Mouse (Mus musculus) myocyte (in vitro differentiated cells): ENCODE results near the gene Hhat. TPM values are rescaled to one million over a fixed set of nuclear protein-coding genes. Genes with fewer than 3 reads are reported as not detected.

Experiments used
- H3K27me3 ChIP-seq: one replicate; pipeline ENCODE4 v1.6.1; 2011; ENCODE audit not compliant: control insufficient read depth, insufficient read depth, insufficient read length
- H3K36me3 ChIP-seq: one replicate; pipeline ENCODE4 v1.6.1; 2011; ENCODE audit not compliant: control insufficient read depth, insufficient read depth
- H3K4me2 ChIP-seq: one replicate; pipeline ENCODE4 v1.6.1; 2011; ENCODE audit warnings: low read depth, control low read depth
- H3K4me3 ChIP-seq: one replicate; pipeline ENCODE4 v1.5.1; 2011; ENCODE audit warnings: mild to moderate bottlenecking, control low read depth, moderate library complexity
- H3K79me2 ChIP-seq: one replicate; pipeline ENCODE4 v1.6.1; 2011; ENCODE audit not compliant: control insufficient read depth, insufficient read depth
- H3ac ChIP-seq: one replicate; pipeline ENCODE4 v1.6.1; 2011; ENCODE audit not compliant: control insufficient read depth, insufficient read length
- CEBPB ChIP-seq: IDR thresholded peaks from 2 replicates; pipeline ENCODE4 v1.6.1; 2011; ENCODE audit warnings: mild to moderate bottlenecking, moderate library complexity; ENCODE audit not compliant: poor library complexity, insufficient read depth, severe bottlenecking
- E2F4 ChIP-seq: IDR thresholded peaks from one replicate; pipeline ENCODE4 v1.6.1; 2011; ENCODE audit warnings: mild to moderate bottlenecking, control low read depth, moderate library complexity; ENCODE audit not compliant: insufficient read depth
- MAX ChIP-seq: IDR thresholded peaks from one replicate; pipeline ENCODE4 v1.6.1; 2011; ENCODE audit warnings: low read depth, mild to moderate bottlenecking, control low read depth
- MYOD1 ChIP-seq, 3 experiments: IDR thresholded peaks; one replicate each; pipeline ENCODE4 v1.6.1; 2011; ENCODE audit warnings: control low read depth in 2 of 3, low read depth in 2 of 3, mild to moderate bottlenecking in 2 of 3, moderate library complexity in 1 of 3; ENCODE audit not compliant: insufficient read length in 2 of 3, control insufficient read depth in 1 of 3
- MYOG ChIP-seq, 3 experiments: IDR thresholded peaks; one replicate each; pipeline ENCODE4 v1.6.1; 2011; ENCODE audit warnings: control low read depth in 2 of 3, low read depth in 2 of 3, mild to moderate bottlenecking in 2 of 3; ENCODE audit not compliant: insufficient read length in 2 of 3, control insufficient read depth in 1 of 3, insufficient read depth in 1 of 3
- POLR2A ChIP-seq: IDR thresholded peaks from one replicate; pipeline ENCODE4 v1.6.1; 2011; ENCODE audit warnings: low read depth, mild to moderate bottlenecking, control low read depth, moderate library complexity; ENCODE audit not compliant: insufficient read length
- POLR2AphosphoS2 ChIP-seq: IDR thresholded peaks from one replicate; pipeline ENCODE4 v1.6.1; 2011; ENCODE audit warnings: low read depth, control low read depth; ENCODE audit not compliant: insufficient read length
- REST ChIP-seq: IDR thresholded peaks from one replicate; pipeline ENCODE4 v1.6.1; 2011; ENCODE audit warnings: mild to moderate bottlenecking, control low read depth, moderate library complexity; ENCODE audit not compliant: insufficient read depth, insufficient read length
- SRF ChIP-seq: IDR thresholded peaks from one replicate; pipeline ENCODE4 v1.6.1; 2011; ENCODE audit warnings: low read depth; ENCODE audit not compliant: control insufficient read depth, insufficient read length
- TCF12 ChIP-seq: IDR thresholded peaks from one replicate; pipeline ENCODE4 v1.6.1; 2011; ENCODE audit warnings: mild to moderate bottlenecking, control low read depth; ENCODE audit not compliant: poor library complexity, insufficient read depth, severe bottlenecking
- TCF3 ChIP-seq: IDR thresholded peaks from one replicate; pipeline ENCODE4 v1.6.1; 2011; ENCODE audit warnings: low read depth, control low read depth; ENCODE audit not compliant: insufficient read length
- USF1 ChIP-seq: IDR thresholded peaks from one replicate; pipeline ENCODE4 v1.6.1; 2011; ENCODE audit warnings: low read depth, mild to moderate bottlenecking, control low read depth, moderate library complexity
- polyA plus RNA-seq: library from polyadenylated mRNA; unstranded; fragments of >200 nt; fragmentation: generic; extraction: Trizol; gene quantifications from one replicate; pipeline ENCODE4 v1.2.1, GENCODE M21; 2012; ENCODE audit warnings: missing spikeins

Hhat gene
- polyA plus RNA-seq, 1 experiment, result 4.4 TPM

GRCm38 (mm10) chr1:192582921-192583320 lies 188.1 kb downstream of the Hhat start:
- Histone ChIP-seq H3ac (no peak overlapping the region), H3K79me2 (no peaks in the 10 kb centered on the region), H3K4me2 (no peak overlapping the region), H3K4me3 (no peak overlapping the region), H3K36me3 (no peaks in the 10 kb centered on the region), H3K27me3 (no peaks in the 10 kb centered on the region)
- TF ChIP-seq POLR2AphosphoS2 (no peak), SRF (no peak), TCF12 (no peak)

GRCm38 (mm10) chr1:192564691-192565090 lies 206.3 kb downstream of the Hhat start:
- Histone ChIP-seq H3K79me2 (no peaks in the 10 kb centered on the region), H3K4me2 (no peak overlapping the region), H3K36me3 (no peaks in the 10 kb centered on the region), H3K4me3 (no peak overlapping the region), H3K27me3 (no peaks in the 10 kb centered on the region), H3ac (no peak overlapping the region)
- TF ChIP-seq POLR2A, result no peak
- no peak for TF ChIP-seq POLR2AphosphoS2
- no peak for TF ChIP-seq E2F4
- no peak for TF ChIP-seq MAX
- no peak for TF ChIP-seq MYOG (IDR thresholded peaks at IDR 0.05; ENCODE audit: control insufficient read depth in 1 of 3, insufficient read depth in 1 of 3, insufficient read length in 2 of 3, low read depth in 2 of 3)
- no peak for TF ChIP-seq REST
- TF ChIP-seq CEBPB, result no peak

GRCm38 (mm10) chr1:192559341-192559740 lies 211.7 kb downstream of the Hhat start:
- H3K79me2 ChIP-seq, result no peaks in the 10 kb centered on the region
- no peak overlapping the region for H3K4me3 ChIP-seq
- no peak for TF ChIP-seq TCF12
- H3K36me3 ChIP-seq, result no peaks in the 10 kb centered on the region
- H3K4me2 ChIP-seq, result no peak overlapping the region
- H3K27me3 ChIP-seq, result no peaks in the 10 kb centered on the region
- no peak overlapping the region for H3ac ChIP-seq

GRCm38 (mm10) chr1:192557978-192558594 lies 212.9 kb downstream of the Hhat start:
- TF ChIP-seq USF1 (no peak), MYOG (IDR thresholded peaks at IDR 0.05; ENCODE audit: control insufficient read depth in 1 of 3, insufficient read depth in 1 of 3, insufficient read length in 2 of 3, low read depth in 2 of 3) (no peak), POLR2AphosphoS2 (no peak), MAX (no peak), SRF (no peak), CEBPB (no peak), POLR2A (no peak), MYOD1 (IDR thresholded peaks at IDR 0.05; ENCODE audit: control insufficient read depth in 1 of 3, insufficient read length in 2 of 3, low read depth in 2 of 3) (no peak), REST (no peak), TCF3 (no peak)
- Histone ChIP-seq H3ac (no peak overlapping the region), H3K4me2 (no peak overlapping the region), H3K36me3 (no peaks in the 10 kb centered on the region), H3K79me2 (no peaks in the 10 kb centered on the region), H3K4me3 (no peak overlapping the region), H3K27me3 (no peaks in the 10 kb centered on the region)

- no peak for TF ChIP-seq POLR2A
- Histone ChIP-seq H3K79me2 (no peaks in the 10 kb centered on the region), H3ac (no peak overlapping the region), H3K27me3 (no peaks in the 10 kb centered on the region), H3K4me3 (no peak overlapping the region), H3K4me2 (no peak overlapping the region), H3K36me3 (no peaks in the 10 kb centered on the region)
Measured at GRCm38 (mm10) chr1:192555516-192555915, 215.5 kb downstream of the Hhat start.

DNA sequence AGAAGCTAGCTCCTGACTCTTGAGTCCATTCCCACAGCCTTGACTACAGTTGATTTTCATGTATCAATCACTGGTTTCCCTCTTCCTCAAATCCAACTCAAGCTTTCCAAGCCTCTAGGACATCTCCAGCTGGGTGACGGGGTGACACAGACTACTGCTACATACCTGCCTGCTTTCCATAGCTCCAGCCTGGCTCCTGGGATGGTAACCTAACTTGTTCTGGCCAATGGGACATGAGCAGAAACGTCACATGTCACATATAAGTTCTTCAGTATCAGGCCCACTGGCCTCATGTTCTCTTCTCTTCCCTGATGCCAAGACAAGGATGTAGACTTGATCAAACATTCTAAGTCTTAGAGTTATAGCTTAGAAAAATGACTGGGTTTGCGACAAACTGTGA lies 220.5 kb downstream of the Hhat start:
- H3K27me3 ChIP-seq, result no peaks in the 10 kb centered on the region
- no peak for TF ChIP-seq USF1
- no peak for TF ChIP-seq MAX
- TF ChIP-seq POLR2AphosphoS2, result no peak
- no peak for TF ChIP-seq CEBPB
- no peak for TF ChIP-seq E2F4
- no peak for TF ChIP-seq MYOG (IDR thresholded peaks at IDR 0.05; ENCODE audit: control insufficient read depth in 1 of 3, insufficient read depth in 1 of 3, insufficient read length in 2 of 3, low read depth in 2 of 3)
- no peak for TF ChIP-seq TCF12
- TF ChIP-seq SRF, result no peak
- TF ChIP-seq REST, result no peak
- TF ChIP-seq TCF3, result no peak
- no peak overlapping the region for H3K4me3 ChIP-seq
- no peaks in the 10 kb centered on the region for H3K36me3 ChIP-seq
- no peak overlapping the region for H3ac ChIP-seq
- H3K4me2 ChIP-seq, result no peak overlapping the region
- H3K79me2 ChIP-seq, result no peaks in the 10 kb centered on the region
